In the genomic region with DNA sequence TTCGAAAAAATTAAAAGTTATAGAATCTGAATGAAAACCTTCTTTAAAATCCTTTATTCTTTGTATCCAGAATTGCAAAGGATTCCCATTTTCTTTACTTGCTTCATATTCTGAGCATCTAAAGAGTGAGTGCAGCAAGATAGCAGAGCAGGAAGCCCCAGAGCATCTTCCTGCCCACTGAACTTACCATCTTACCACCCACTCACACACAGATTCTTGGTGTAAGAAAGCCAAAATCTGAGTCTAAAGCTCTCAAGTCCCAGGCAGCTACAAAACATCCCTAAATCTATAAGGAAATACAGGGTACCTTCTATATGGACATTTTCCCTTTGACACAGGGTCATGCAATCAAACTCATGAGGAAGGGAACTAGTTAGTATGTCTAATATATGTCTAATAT, we compare ENCODE assay signal across 33 mouse cellular contexts.
"Had no signal": no experiment of that assay in that cellular context is flagged by ENCODE, and none has a peak within 500 bp of the region (broad histone marks: within the 10 kb centered on the region; RNA-seq: fewer than 3 reads in every experiment).

No protein-coding gene starts in this region.

- H3K36me3 ChIP-seq: heart, embryonic 12.5 days; heart, embryonic 13.5 days; heart, embryonic 15.5 days; hindbrain, embryonic 10.5 days; hindbrain, embryonic 12.5 days; hindbrain, embryonic 13.5 days; hindbrain, embryonic 15.5 days; intestine, embryonic 15.5 days; kidney, embryonic 15.5 days had no signal

- DNase-seq: heart, postnatal 10 days; heart, postnatal 14 days; heart, postnatal 36 days; heart, postnatal 4 days; kidney, adult 11 months; kidney, adult 18-20 months; kidney, adult 2 months; kidney, adult 8-10 months; kidney, adult 9 months; kidney, postnatal 10 days; kidney, postnatal 14 days; kidney, postnatal 25 days; kidney, postnatal 36 days; kidney, postnatal 4 days; layer of hippocampus, adult 9-11 months; layer of hippocampus, postnatal 36 days had no signal

- H3K9ac ChIP-seq: heart, embryonic 12.5 days; heart, embryonic 13.5 days; heart, embryonic 15.5 days; hindbrain, embryonic 12.5 days; hindbrain, embryonic 13.5 days; hindbrain, embryonic 14.5 days; hindbrain, embryonic 15.5 days; intestine, embryonic 15.5 days; kidney, embryonic 15.5 days had no signal

- H3K27ac ChIP-seq: heart, embryonic 13.5 days; heart, embryonic 15.5 days; hindbrain, embryonic 10.5 days; hindbrain, embryonic 12.5 days; hindbrain, embryonic 13.5 days; hindbrain, embryonic 14.5 days; hindbrain, embryonic 15.5 days; hindbrain, postnatal 0 days; intestine, embryonic 15.5 days; kidney, embryonic 15.5 days; kidney, postnatal 0 days; layer of hippocampus, adult 2 months; left cerebral cortex, adult 2 months had no signal

- H3K27me3 ChIP-seq: heart, embryonic 12.5 days; heart, embryonic 13.5 days; heart, embryonic 15.5 days; hindbrain, embryonic 12.5 days; hindbrain, embryonic 13.5 days; hindbrain, embryonic 15.5 days; intestine, embryonic 15.5 days; kidney, embryonic 15.5 days had no signal

- H3K4me3 ChIP-seq: heart, embryonic 12.5 days; heart, embryonic 13.5 days; heart, embryonic 15.5 days; hindbrain, embryonic 10.5 days; hindbrain, embryonic 12.5 days; hindbrain, embryonic 13.5 days; hindbrain, embryonic 15.5 days; intestine, embryonic 15.5 days; kidney, embryonic 15.5 days; layer of hippocampus, adult 2 months; left cerebral cortex, adult 2 months had no signal

- H3K9me3 ChIP-seq: heart, embryonic 12.5 days; heart, embryonic 13.5 days; heart, embryonic 15.5 days; hindbrain, embryonic 10.5 days; hindbrain, embryonic 12.5 days; hindbrain, embryonic 13.5 days; hindbrain, embryonic 15.5 days; intestine, embryonic 15.5 days; kidney, embryonic 15.5 days had no signal

- H3K4me2 ChIP-seq: heart, embryonic 12.5 days; heart, embryonic 13.5 days; heart, embryonic 15.5 days; hindbrain, embryonic 12.5 days; hindbrain, embryonic 13.5 days; hindbrain, embryonic 14.5 days; hindbrain, embryonic 15.5 days; intestine, embryonic 15.5 days; kidney, embryonic 15.5 days had no signal

- ATAC-seq: hindbrain, embryonic 16.5 days; hindbrain, postnatal 0 days; inflammation-experienced regulatory T-cells, adult 6 months; intestine, embryonic 15.5 days; intestine, postnatal 0 days had no signal

- H3K4me1 ChIP-seq: heart, embryonic 12.5 days; heart, embryonic 13.5 days; heart, embryonic 15.5 days; hindbrain, embryonic 10.5 days; hindbrain, embryonic 12.5 days; intestine, embryonic 15.5 days; kidney, embryonic 15.5 days had no signal
